ENCODE assay signal across 8 mouse cellular contexts in genomic region chr17:24850065-24850772, GRCm38 (mm10). TPM values are rescaled to one million over a fixed set of nuclear protein-coding genes. Genes with fewer than 3 reads are reported as not detected.
A peak's percentile ranks its signal among the peaks of the same experiment; 100 is the strongest.
DNase-seq lines count a peak whose midpoint lies in the region; ATAC-seq lines count a peak whose summit lies in the region.

Gene Fahd1 (minus strand): TSS chr17:24850364.

- peak; percentile 99 for DNase-seq in adipocyte (ENCODE audit: low spot score)
- peak; percentile 99 for DNase-seq in embryo, embryonic 10 days (ENCODE audit: low spot score)
- DNase-seq in gastrocnemius, postnatal 10 days: peak; percentile 89
- peak; percentile 99 for DNase-seq in induced T-regulatory cell, adult 2 months (ENCODE audit: low read depth)
- peak; percentile 97 to 98 for DNase-seq in left cerebral cortex, adult 9 months (ENCODE audit: low spot score in 2 of 2)
- DNase-seq in right cerebral cortex, postnatal 14 days: peak; percentile 91
- DNase-seq in urinary bladder, postnatal 36 days (ENCODE audit: low spot score in 2 of 2): peak; percentile 94 to 96

- ATAC-seq in megakaryocyte progenitor cell, adult 5-6 weeks (replicated peaks; ENCODE audit: poor library complexity): peak; percentile 88

RNA-seq across cellular contexts. Expression of gene Fahd1, which starts in this region (rescaled TPM):
- 10 to 100 TPM; 30.7 to 33.6 TPM for total RNA-seq in gastrocnemius, postnatal 10 days (2021)
- 10.5 and 11.3 TPM in 2 replicates for total RNA-seq in megakaryocyte progenitor cell, adult 5-6 weeks (2015)
- 17.0 and 18.9 TPM in 2 replicates for total RNA-seq in megakaryocyte progenitor cell, adult 5-6 weeks (2017)

Comparison
In these comparisons a context has a peak if more than half of its experiments do, and no peak if none do; other contexts are left out.
1. Peak in every context shown above with its lines: DNase-seq and ATAC-seq.